Mouse (Mus musculus) embryo, embryonic 10.5 days (tissue): ENCODE data around the gene Aasdh.
A peak's percentile ranks its signal among the peaks of the same experiment; 100 is the strongest.

ENCODE experiments used
- DNase-seq: peaks from one replicate; pipeline ENCODE4 v3.0.0-alpha.2; 2015; ENCODE audit warnings: low spot score

Gene Aasdh

GRCm38 (mm10) chr5:76841859-76842258, 63.5 kb downstream of the Aasdh start:
- no peak for DNase-seq

DNA sequence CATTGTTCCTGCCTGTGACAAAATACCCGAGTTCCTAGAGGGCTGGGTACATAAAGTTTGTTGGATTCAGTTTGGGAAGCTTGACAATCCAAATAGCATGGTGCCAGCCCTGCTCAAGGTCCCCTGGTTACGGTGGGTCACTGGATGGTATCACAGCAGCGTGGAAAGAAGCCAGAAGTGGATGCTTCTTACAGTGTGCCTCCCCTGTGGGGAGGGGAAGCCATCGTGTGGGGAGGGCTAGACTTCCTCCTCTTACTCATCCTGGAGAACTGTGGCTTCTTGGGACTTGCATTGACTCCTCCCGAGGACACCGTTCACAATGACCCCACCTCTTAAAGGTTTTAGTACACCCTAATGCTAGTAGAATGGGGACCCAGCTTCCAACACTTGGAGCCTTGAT, 65.5 kb downstream of the Aasdh start:
- DNase-seq, result no peak

DNA sequence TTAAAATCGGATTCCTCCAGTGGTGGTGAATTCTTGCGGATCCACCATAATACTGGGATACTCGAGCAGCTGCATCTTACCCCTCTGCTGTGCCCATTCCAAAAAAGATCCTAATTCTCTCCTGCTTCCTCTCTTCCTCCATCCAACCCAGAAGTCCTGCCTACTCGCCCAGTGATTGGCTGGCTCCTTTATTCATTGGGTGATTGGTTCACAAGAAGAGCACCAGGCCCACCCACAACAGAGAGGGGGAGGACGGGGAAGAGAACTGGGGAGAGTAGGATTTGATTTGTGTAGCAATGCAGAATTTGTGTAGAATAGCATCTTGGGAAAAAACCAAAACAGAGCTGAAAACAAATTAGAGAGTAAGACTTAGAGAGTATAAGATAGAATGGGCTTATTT, 68.3 kb downstream of the Aasdh start:
- DNase-seq, result peak; percentile 28

GRCm38 (mm10) chr5:76832529-76833210, 72.6 kb downstream of the Aasdh start:
- DNase-seq, result no peak

DNA sequence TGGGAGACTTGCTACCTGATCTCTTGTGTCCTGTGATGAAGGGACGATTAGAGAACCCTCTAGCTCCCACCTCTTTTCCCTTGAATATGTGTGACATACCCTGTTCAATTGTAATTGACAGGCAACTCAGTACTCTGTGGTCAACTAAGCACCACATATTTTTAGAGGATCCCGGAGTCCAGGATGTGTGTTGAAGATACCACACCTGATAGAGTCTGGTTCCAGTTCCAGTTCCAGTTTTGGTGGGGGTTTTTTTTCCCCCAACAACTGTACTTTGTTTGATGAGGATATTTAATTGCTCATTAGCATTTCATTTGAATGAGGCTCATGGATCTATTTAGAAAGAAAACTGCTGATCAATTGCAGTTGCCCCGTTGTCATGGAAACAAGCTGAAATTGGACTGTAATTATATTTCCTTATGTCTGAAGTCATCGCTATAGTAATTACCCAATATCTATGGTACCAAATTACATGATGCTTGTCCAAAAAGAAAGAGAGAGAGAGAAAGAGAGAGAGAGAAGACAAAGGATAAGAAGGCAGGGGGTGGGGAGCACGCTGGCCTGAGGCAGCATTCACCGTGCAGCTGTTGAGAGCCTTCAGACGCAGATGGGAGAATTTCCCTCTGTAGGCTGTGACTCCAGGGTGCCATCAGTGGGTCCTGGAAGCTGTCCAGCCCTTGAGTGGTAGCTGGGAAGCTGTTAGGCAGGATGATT, 76.6 kb downstream of the Aasdh start:
- no peak for DNase-seq
